Mouse (Mus musculus) embryonic facial prominence, embryonic 10.5 days (tissue): ENCODE measurements around the gene Hspa12b. TPM values are rescaled to one million over a fixed set of nuclear protein-coding genes. Genes with fewer than 3 reads are reported as not detected.

Experiments used
- DNase-seq: peaks from one replicate; pipeline ENCODE4 v3.0.0-alpha.2; 2017; ENCODE audit warnings: low spot score
- H3K27ac ChIP-seq: fragments of 300-500 bp; sonication (generic); replicated peaks from 2 replicates; pipeline ENCODE4 v1.5.1; 2016; ENCODE audit warnings: mild to moderate bottlenecking
- H3K27me3 ChIP-seq: fragments of 300-500 bp; sonication (generic); replicated peaks from 2 replicates; pipeline ENCODE4 v1.6.1; 2016; ENCODE audit warnings: low read depth, mild to moderate bottlenecking; ENCODE audit not compliant: poor library complexity, severe bottlenecking
- H3K36me3 ChIP-seq: fragments of 300-500 bp; sonication (generic); replicated peaks from 2 replicates; pipeline ENCODE4 v1.6.1; 2016; ENCODE audit warnings: mild to moderate bottlenecking, moderate library complexity
- H3K4me1 ChIP-seq: fragments of 300-500 bp; sonication (generic); 2 replicates; pipeline ENCODE4 v1.6.1; 2016
- H3K4me3 ChIP-seq: fragments of 300-500 bp; sonication (generic); 2 replicates; pipeline ENCODE4 v1.5.1; 2016; ENCODE audit warnings: mild to moderate bottlenecking, moderate library complexity
- H3K9me3 ChIP-seq: fragments of 300-500 bp; sonication (generic); 2 replicates; pipeline ENCODE4 v1.6.1; 2016; ENCODE audit warnings: mild to moderate bottlenecking
- WGBS: fragments of 180-500 bp; shearing (Covaris S2); methylation state at CpG from one replicate; pipeline ENCODE4 v1.1.7; 2016; 5-methylcytosine and 5-hydroxymethylcytosine counted together
- polyA plus RNA-seq: library from polyadenylated mRNA; unstranded; fragments of >200 nt; fragmentation: Nextera tagmentation; extraction: Ambion mirVana; gene quantifications from 2 replicates; pipeline ENCODE4 v1.2.1, GENCODE M21; 2016

Hspa12b gene
- polyA plus RNA-seq, 1 experiment from 2014 or later: 14.1 TPM

GRCm38 (mm10) chr2:131132111-131132888, 5.2 kb downstream of the Hspa12b start:
- H3K27me3 ChIP-seq: no peaks in the 10 kb centered on the region
- WGBS: 86% methylated on average over 10 of the region's 10 CpGs
- H3K4me3 ChIP-seq: no peak overlapping the region
- peaks cover 41% of the 10 kb centered on the region for H3K36me3 ChIP-seq
- no peaks in the 10 kb centered on the region for H3K9me3 ChIP-seq
- no peak for DNase-seq
- H3K4me1 ChIP-seq: peaks cover 45% of the 10 kb centered on the region
- H3K27ac ChIP-seq: no peak overlapping the region

- Histone ChIP-seq H3K27ac (0 out of 2 replicates have a peak within 1 kb of the TSS, but pooled peaks have one; percentile 61), H3K4me1 (peaks cover 37% of the 10 kb centered on the region), H3K4me3 (no peak within 1 kb of the TSS), H3K9me3 (no peaks in the 10 kb centered on the region), H3K27me3 (no peaks in the 10 kb centered on the region), H3K36me3 (peaks cover 47% of the 10 kb centered on the region)
- DNase-seq: no peak
- 85% methylated on average over 9 of the region's 9 CpGs for WGBS
Observed at GRCm38 (mm10) chr2:131132930-131133547, 6.0 kb downstream of the Hspa12b start, which contains the start of gene Gm11037. Gene Gm11037, plus strand, starts transcription at chr2:131133497.

DNA sequence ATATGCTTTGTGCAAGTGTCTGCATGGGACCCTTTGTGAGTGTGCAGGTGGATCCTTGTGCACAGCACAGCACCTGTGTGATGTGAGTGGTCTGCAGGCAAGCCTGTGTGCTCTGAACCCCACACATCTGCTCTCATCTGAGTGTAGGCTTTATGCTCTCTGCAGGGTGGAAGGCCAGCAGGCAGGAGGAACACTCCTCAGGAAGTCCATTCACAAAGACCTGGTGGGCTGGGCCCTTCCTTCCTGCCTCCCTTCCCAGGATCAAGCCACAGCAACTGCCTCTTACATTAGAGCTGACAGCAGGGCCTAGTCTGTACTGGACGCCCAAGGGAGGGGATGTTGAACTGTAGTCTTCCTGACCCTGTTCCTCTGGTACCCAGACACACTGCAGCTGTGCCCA, 7.3 kb downstream of the Hspa12b start:
- no peaks in the 10 kb centered on the region for H3K9me3 ChIP-seq
- H3K27me3 ChIP-seq: no peaks in the 10 kb centered on the region
- 58% methylated on average over 1 of the region's 1 CpGs for WGBS
- peaks cover 36% of the 10 kb centered on the region for H3K4me1 ChIP-seq
- H3K4me3 ChIP-seq: no peak overlapping the region
- H3K27ac ChIP-seq: peak overlapping the region; percentile 61
- no peak for DNase-seq
- H3K36me3 ChIP-seq: peaks cover 60% of the 10 kb centered on the region

DNA sequence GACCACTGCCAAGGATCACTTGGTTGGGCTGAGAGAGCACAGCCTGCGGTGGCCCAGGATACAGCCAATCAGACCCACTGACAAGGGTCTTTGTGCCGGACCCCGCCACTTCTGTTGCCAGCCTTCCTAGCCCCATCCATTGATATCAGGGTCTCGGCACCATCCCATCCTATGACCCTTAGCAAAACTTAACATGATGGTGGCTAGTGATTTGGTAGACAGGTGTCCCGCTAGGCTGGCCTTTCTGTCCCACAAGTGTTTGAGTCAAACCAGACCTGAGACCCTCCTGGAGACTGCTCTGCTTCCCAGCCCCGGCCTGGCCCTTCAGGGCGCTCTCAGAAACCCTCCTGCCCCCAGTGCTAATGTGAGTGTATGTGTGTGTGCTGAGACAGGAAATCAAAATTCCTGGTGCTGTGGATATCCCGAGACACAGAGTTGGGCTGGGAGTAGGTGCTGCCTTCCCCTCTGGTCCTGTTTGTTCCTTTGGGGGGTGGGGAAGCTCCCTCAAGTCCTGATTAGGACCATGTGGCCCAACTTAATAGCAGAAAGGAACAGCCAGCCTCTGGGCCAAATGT, 7.8 kb downstream of the Hspa12b start:
- WGBS: 77% methylated on average over 8 of the region's 8 CpGs
- H3K4me1 ChIP-seq: peaks cover 36% of the 10 kb centered on the region
- no peaks in the 10 kb centered on the region for H3K9me3 ChIP-seq
- peaks cover 66% of the 10 kb centered on the region for H3K36me3 ChIP-seq
- no peaks in the 10 kb centered on the region for H3K27me3 ChIP-seq
- peak; percentile 8 for DNase-seq
- H3K27ac ChIP-seq: peak overlapping the region; percentile 61
- H3K4me3 ChIP-seq: no peak overlapping the region

DNA sequence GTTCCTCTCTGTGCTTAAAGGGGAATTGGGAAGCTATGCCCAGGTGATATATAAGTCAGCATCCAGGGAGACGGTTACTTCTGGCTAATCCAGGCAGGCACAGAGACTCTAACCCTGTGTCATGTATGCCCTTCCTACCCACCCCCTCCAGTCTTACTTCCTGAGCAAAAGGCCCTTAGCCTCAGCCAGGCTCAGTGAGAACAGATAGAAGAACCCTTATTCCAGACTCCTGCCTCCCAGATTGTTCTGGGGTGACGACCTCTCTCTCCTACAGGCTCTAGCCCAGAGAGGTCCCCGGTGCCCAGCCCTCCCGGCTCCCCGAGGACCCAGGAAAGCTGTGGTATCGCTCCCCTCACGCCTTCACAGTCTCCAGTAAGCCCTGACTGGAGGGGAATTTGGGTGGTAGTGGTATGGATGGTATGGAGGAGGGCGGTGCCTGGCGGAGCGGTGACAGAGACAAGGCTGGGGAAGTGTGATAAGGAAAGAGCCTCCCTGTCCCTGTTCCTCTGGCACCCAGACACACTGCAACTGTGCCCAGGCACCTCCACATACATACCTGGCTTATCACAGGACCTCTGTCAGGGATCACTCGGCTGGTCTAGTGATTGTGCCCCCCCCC, 8.6 kb downstream of the Hspa12b start:
- Histone ChIP-seq H3K27ac (peak overlapping the region; percentile 61), H3K4me3 (no peak overlapping the region), H3K4me1 (peaks cover 39% of the 10 kb centered on the region), H3K9me3 (no peaks in the 10 kb centered on the region), H3K27me3 (no peaks in the 10 kb centered on the region), H3K36me3 (peaks cover 71% of the 10 kb centered on the region)
- no peak for DNase-seq
- WGBS: 72% methylated on average over 11 of the region's 11 CpGs

GRCm38 (mm10) chr2:131138296-131138695, 11.2 kb downstream of the Hspa12b start:
- WGBS: 76% methylated on average over 4 of the region's 4 CpGs
- peaks cover 54% of the 10 kb centered on the region for H3K4me1 ChIP-seq

DNA sequence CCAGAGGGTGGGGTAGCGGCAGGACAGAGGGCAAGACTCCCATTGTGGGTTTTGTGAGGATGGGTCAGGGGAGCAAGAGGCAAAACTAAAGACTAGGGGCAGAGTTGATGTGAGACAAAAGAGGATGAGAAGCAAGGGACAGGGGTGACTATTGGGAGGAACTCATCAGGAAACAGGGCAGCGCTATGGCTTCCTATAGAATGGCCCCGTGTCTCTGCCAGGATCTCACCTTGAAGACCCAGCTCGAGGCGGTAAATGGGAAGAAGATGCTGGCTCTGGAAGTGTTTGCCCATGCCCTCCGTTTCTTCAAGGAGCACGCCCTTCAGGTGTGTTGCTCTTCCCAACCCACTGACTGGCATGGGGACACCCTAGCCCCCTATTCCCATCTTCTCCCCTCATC, 11.7 kb downstream of the Hspa12b start:
- Histone ChIP-seq H3K27me3 (no peaks in the 10 kb centered on the region), H3K36me3 (peaks cover 93% of the 10 kb centered on the region), H3K4me3 (no peak overlapping the region), H3K27ac (no peak overlapping the region), H3K9me3 (no peaks in the 10 kb centered on the region), H3K4me1 (peaks cover 54% of the 10 kb centered on the region)
- DNase-seq: no peak
- 91% methylated on average over 7 of the region's 7 CpGs for WGBS

More at GRCm38 (mm10) chr2:131138296-131138695, 11.2 kb downstream of the Hspa12b start:
- Histone ChIP-seq H3K4me3 (no peak overlapping the region), H3K27ac (no peak overlapping the region), H3K9me3 (no peaks in the 10 kb centered on the region), H3K36me3 (peaks cover 88% of the 10 kb centered on the region), H3K27me3 (no peaks in the 10 kb centered on the region)
- DNase-seq: no peak

DNA sequence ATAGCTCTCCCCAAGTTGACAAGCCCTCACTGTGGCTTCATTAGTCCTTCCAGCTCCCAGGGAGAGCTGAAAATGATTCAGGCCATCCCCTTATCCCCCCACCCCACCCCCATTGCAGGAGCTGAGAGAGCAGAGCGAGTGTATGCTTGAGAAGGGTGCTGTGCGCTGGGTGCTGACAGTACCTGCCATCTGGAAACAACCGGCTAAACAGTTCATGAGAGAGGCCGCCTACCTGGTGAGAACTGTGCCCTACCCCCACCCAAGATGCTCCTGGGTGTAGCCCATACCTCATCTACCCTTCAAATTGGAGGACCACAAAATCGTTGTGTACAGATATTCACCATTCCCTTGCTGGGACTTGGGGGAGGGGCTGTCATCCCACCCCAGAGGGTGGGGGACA, 12.2 kb downstream of the Hspa12b start:
- Histone ChIP-seq H3K27ac (no peak overlapping the region), H3K4me3 (no peak overlapping the region), H3K36me3 (peaks cover 93% of the 10 kb centered on the region), H3K27me3 (no peaks in the 10 kb centered on the region), H3K9me3 (no peaks in the 10 kb centered on the region), H3K4me1 (peaks cover 49% of the 10 kb centered on the region)
- no peak for DNase-seq
- WGBS: 87% methylated on average over 5 of the region's 5 CpGs

DNA sequence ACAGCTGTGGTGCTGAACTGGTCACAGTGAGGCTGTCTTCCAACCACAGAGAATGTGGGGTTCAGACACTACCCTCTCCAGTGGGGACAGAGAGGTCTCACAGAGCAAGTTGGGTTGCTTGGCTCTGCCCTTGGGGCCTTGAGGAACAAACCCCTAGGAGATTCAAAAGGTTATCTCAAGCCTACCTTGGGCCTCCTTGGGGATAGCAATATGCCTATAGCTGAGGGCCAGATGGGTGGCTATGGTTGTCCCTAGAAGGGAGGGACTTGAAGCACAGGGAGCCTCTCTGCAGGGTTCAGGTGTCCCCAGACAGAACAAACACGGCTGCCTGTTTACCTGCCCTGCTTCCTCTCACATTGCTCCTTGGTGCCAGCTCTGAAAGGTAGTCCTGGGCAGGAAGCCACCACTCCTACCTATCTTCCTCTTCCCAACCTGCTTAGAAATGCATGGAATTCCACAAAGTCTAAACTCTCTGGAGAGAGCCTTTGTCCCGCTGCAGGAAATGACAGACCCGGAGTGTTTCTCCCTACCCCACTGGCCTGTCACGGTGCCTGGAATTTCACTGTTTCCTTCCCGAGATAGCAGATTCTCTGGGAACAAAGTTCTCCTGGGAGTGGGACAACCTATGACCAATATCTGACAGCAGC, 12.9 kb downstream of the Hspa12b start:
- DNase-seq: no peak
- 0 out of 2 replicates have a peak overlapping the region, but pooled peaks have one; percentile 55 for H3K27ac ChIP-seq
- no peaks in the 10 kb centered on the region for H3K27me3 ChIP-seq
- peaks cover 42% of the 10 kb centered on the region for H3K4me1 ChIP-seq
- no peak overlapping the region for H3K4me3 ChIP-seq
- WGBS: 57% methylated on average over 5 of the region's 5 CpGs
- H3K36me3 ChIP-seq: peaks cover 93% of the 10 kb centered on the region
- H3K9me3 ChIP-seq: no peaks in the 10 kb centered on the region

- Histone ChIP-seq H3K4me1 (peaks cover 36% of the 10 kb centered on the region), H3K27me3 (no peaks in the 10 kb centered on the region), H3K27ac (0 out of 2 replicates have a peak overlapping the region, but pooled peaks have one; percentile 55), H3K4me3 (no peak overlapping the region), H3K9me3 (no peaks in the 10 kb centered on the region), H3K36me3 (peaks cover 93% of the 10 kb centered on the region)
- 72% methylated on average over 5 of the region's 5 CpGs for WGBS
- no peak for DNase-seq
Observed at GRCm38 (mm10) chr2:131140533-131140905, 13.4 kb downstream of the Hspa12b start.

- DNase-seq: no peak
- H3K36me3 ChIP-seq: peaks cover 95% of the 10 kb centered on the region
- no peaks in the 10 kb centered on the region for H3K9me3 ChIP-seq
- H3K4me1 ChIP-seq: peaks cover 27% of the 10 kb centered on the region
- H3K27ac ChIP-seq: no peak overlapping the region
- H3K4me3 ChIP-seq: no peak overlapping the region
- WGBS: 89% methylated on average over 8 of the region's 8 CpGs
- no peaks in the 10 kb centered on the region for H3K27me3 ChIP-seq
Observed at GRCm38 (mm10) chr2:131141336-131141986, 14.4 kb downstream of the Hspa12b start.

- H3K4me3 ChIP-seq: no peak overlapping the region
- H3K9me3 ChIP-seq: no peaks in the 10 kb centered on the region
- peaks cover 98% of the 10 kb centered on the region for H3K36me3 ChIP-seq
- H3K4me1 ChIP-seq: peaks cover 29% of the 10 kb centered on the region
- no peaks in the 10 kb centered on the region for H3K27me3 ChIP-seq
- DNase-seq: peak; percentile 82
- no peak overlapping the region for H3K27ac ChIP-seq
- 35% methylated on average over 18 of the region's 18 CpGs for WGBS
Observed at GRCm38 (mm10) chr2:131142592-131142991, 15.5 kb downstream of the Hspa12b start.
